Mouse (Mus musculus) embryonic fibroblast, embryonic 13.5 days (primary cell): ENCODE results near the gene Fam171a1.

ENCODE experiments used
- CTCF ChIP-seq: IDR thresholded peaks from 2 replicates; pipeline ENCODE4 v1.5.1; 2011; ENCODE audit warnings: mild to moderate bottlenecking, control low read depth, low read length, moderate library complexity, borderline replicate concordance; ENCODE audit not compliant: insufficient read depth
- POLR2A ChIP-seq: IDR thresholded peaks from 2 replicates; pipeline ENCODE4 v1.6.1; 2011; ENCODE audit warnings: low read depth, mild to moderate bottlenecking, control low read depth, low read length, moderate library complexity

DNA sequence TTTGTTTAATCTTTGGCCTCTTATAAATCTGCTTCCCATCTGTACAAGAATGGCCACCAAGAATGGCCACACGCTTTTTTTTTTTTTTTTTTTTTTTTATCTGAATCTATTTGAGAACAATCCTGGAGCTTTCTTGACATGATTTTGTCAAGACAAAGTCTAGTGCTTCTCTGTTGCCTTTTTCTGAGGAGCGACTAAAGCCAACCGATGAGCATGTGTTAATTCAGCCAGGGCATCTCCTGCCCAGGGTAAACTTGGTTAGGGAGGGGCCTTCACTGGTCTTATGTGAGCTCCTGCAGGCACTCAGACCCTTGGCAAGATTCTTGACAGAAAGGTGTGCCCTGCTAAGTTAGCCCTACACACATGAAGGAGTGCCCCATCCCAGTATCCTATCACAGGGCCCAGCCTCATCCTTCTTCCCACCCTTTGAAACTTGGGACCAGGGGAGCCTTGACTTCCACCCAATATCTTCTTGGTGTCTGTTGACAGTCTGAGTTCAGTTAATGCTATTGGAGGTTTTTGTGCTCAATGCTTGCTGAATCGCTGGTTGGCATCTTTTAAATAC is 5.4 kb downstream of the Fam171a1 start:
- TF ChIP-seq CTCF (no peak), POLR2A (no peak)
